Mouse (Mus musculus): Measurements from ENCODE around the gene Mettl21e. TPM values are rescaled to one million over a fixed set of nuclear protein-coding genes. Genes with fewer than 3 reads are reported as not detected.

The Mettl21e gene
- not detected in 4 replicates for total RNA-seq (2023)

GRCm38 (mm10) chr1:44218876-44219275 is at the start of gene Mettl21e:
Gene Mettl21e (minus strand): TSS chr1:44218961.

Other genes with a start within 250 kb of the Mettl21e start
- gene Mettl21c, start 198.9 kb downstream of the Mettl21e start, total RNA-seq (2023): not detected in 4 replicates
- 0.09 to 0.26 TPM (median 0.20 TPM) in 4 replicates for gene Gm8251, start 157.0 kb downstream of the Mettl21e start, total RNA-seq (2023)
- gene Tex30, start 116.5 kb downstream of the Mettl21e start, total RNA-seq (2023): 36.9 to 45.6 TPM (median 40.0 TPM) in 4 replicates
- gene Kdelc1, start 100.2 kb downstream of the Mettl21e start, total RNA-seq (2023): 2.8 to 4.2 TPM (median 3.4 TPM) in 4 replicates
- 2.6 to 6.0 TPM (median 4.6 TPM) in 4 replicates for gene Bivm, start 100.0 kb downstream of the Mettl21e start, total RNA-seq (2023)
- gene Ercc5, start 71.2 kb downstream of the Mettl21e start, total RNA-seq (2023): 24.3 to 29.5 TPM (median 25.1 TPM) in 4 replicates

All from B cell, adult 62 days (primary cell).